Mouse (Mus musculus) midbrain, embryonic 11.5 days (tissue): Measurements from ENCODE around the gene Mapk12. TPM values are rescaled to one million over a fixed set of nuclear protein-coding genes. Genes with fewer than 3 reads are reported as not detected.

Source experiments
- ATAC-seq: fragments of 200-750 bp; cut with Nextera tagmentation; 2 replicates; pipeline ENCODE4 v1.8.0; 2017; ENCODE audit warnings: moderate TSS enrichment, moderate library complexity; ENCODE audit not compliant: low FRiP score
- DNase-seq: peaks from one replicate; pipeline ENCODE4 v3.0.0; 2015; ENCODE audit warnings: low spot score; ENCODE audit errors: missing footprints
- H3K27ac ChIP-seq: fragments of 300-500 bp; sonication (generic); 2 replicates; pipeline ENCODE4 v1.5.1; 2014; ENCODE audit warnings: low read depth, low read length
- H3K27me3 ChIP-seq: fragments of 300-500 bp; sonication (generic); 2 replicates; pipeline ENCODE4 v1.6.1; 2014; ENCODE audit warnings: mild to moderate bottlenecking, low read length, moderate library complexity, mixed read lengths; ENCODE audit not compliant: control insufficient read depth, insufficient read depth
- H3K36me3 ChIP-seq: fragments of 300-500 bp; sonication (generic); 2 replicates; pipeline ENCODE4 v1.6.1; 2014; ENCODE audit warnings: mild to moderate bottlenecking, low read length, moderate library complexity, mixed read lengths; ENCODE audit not compliant: control insufficient read depth, insufficient read depth
- H3K4me1 ChIP-seq: fragments of 300-500 bp; sonication (generic); 2 replicates; pipeline ENCODE4 v1.6.1; 2014; ENCODE audit warnings: low read length; ENCODE audit not compliant: control insufficient read depth, insufficient read depth
- H3K4me2 ChIP-seq: fragments of 300-500 bp; sonication (generic); 2 replicates; pipeline ENCODE4 v1.6.1; 2014; ENCODE audit warnings: mild to moderate bottlenecking, moderate library complexity
- H3K4me3 ChIP-seq: fragments of 300-500 bp; sonication (generic); 2 replicates; pipeline ENCODE4 v1.5.1; 2014; ENCODE audit warnings: low read depth, low read length
- H3K9ac ChIP-seq: fragments of 300-500 bp; sonication (generic); 2 replicates; pipeline ENCODE4 v1.6.1; 2014; ENCODE audit warnings: low read length
- H3K9me3 ChIP-seq: fragments of 300-500 bp; sonication (generic); 2 replicates; pipeline ENCODE4 v1.6.1; 2016; ENCODE audit warnings: low read length; ENCODE audit not compliant: control insufficient read depth
- WGBS: fragments of 180-500 bp; shearing (Covaris S2); extraction: QIAGEN DNeasy Blood & Tissue Kit; methylation state at CpG from one replicate; pipeline ENCODE4 v1.1.7; 2014; 5-methylcytosine and 5-hydroxymethylcytosine counted together
- polyA plus RNA-seq: library from polyadenylated mRNA; unstranded; fragments of >200 nt; fragmentation: Nextera tagmentation; extraction: Ambion mirVana; gene quantifications from 2 replicates; pipeline ENCODE4 v1.2.1, GENCODE M21; 2014

Mapk12 gene
- polyA plus RNA-seq, 1 experiment from 2014 or later = 27.0 TPM

DNA sequence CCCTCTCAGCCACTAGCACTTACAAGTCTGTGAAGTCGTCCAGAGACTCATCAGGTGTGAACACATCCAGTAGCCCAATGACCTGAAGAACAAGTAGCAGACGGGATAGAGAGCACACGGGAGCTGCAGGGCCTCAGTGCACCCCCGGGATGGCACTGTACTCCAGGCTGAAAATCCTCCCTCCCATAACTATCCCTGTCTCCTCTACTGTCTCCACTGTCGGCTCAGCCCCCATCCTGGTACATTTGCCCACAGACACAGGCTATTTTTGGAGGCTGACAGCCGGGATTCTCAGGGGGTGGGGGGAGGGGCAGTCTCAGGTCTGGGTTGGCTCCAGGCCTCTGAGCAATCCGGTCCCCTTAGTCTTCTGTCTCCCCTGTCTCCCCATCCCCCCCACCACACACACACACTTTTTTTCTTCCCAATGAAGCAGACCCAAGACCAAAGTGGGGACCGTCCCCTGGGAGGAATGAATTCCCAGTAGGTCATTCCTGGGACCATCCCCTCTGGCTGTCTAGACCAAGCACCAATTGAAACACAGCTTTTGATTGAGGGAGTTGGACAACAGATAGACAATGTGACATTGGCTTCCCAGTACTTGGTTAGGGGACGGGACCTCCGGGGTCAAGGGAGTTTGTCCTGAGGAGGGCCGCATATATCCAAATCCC lies 3.0 kb downstream of the Mapk12 start:
- no peaks in the 10 kb centered on the region; the same call in 1 of the 2 replicates for H3K27me3 ChIP-seq
- WGBS = 82% methylated on average over 11 of the region's 11 CpGs
- ATAC-seq (no peak), DNase-seq (peak; percentile 73)
- H3K4me3 ChIP-seq = no peak overlapping the region
- no peak overlapping the region for H3K4me2 ChIP-seq
- no peak overlapping the region for H3K9ac ChIP-seq
- peaks cover 19% of the 10 kb centered on the region for H3K4me1 ChIP-seq
- H3K27ac ChIP-seq = no peak overlapping the region
- no peaks in the 10 kb centered on the region for H3K9me3 ChIP-seq
- no peaks in the 10 kb centered on the region for H3K36me3 ChIP-seq

DNA sequence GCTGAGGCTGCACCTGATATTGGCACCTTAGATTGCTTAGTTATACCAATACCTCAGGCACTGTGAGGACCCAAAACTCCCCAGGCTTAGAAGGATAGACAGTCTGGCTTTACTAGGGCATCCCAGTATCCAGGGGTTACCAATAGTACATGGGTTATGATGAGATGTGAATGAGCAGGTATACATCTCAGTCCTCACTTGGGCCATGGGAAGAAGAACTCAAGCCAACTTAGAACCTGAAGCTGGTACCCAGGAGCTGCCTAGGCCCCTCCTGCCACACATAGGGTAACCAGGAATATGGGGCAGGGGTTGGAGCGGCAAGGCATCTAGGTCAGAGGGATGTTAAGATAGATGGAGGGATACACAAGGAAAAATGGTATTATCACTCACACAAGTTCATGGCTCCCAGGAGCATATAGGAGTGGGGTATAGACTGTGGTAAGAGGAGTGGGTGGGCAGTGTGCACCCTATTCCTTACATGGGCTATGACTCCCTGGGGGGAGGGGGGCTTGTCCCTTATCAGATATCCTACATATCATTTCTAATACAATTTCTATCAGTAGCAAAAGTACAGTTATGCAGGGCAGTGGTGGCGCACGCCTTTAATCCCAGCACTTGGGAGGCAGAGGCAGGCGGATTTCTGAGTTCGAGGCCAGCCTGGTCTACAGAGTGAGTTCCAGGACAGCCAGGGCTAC lies 3.9 kb downstream of the Mapk12 start:
- WGBS = 95% methylated on average over 5 of the region's 5 CpGs
- Histone ChIP-seq H3K27me3 (no peaks in the 10 kb centered on the region; the same call in 1 of the 2 replicates), H3K9ac (no peak overlapping the region), H3K9me3 (no peaks in the 10 kb centered on the region), H3K4me3 (no peak overlapping the region), H3K27ac (no peak overlapping the region), H3K4me1 (peaks cover 19% of the 10 kb centered on the region), H3K36me3 (no peaks in the 10 kb centered on the region), H3K4me2 (no peak overlapping the region)
- ATAC-seq (no peak), DNase-seq (peak; percentile 72)

DNA sequence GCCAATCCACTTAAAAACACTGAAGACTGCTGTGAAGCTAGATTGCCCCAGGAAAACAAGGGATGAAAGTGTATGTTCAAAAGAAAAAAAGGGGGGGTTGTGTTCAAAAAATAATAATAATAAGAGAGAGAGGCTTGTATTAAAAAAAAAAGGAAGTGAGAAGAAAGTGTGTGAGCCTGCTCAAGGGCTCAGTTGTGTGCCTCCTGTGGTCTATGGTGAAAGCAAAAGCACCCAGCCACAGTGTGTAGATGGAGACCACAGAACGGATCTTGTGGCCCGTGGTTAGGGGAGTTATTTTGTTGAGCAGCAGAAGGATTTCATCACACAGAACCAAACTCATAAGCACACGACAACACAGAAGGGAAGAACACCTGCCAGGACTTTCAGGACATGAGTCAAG lies 9.2 kb downstream of the Mapk12 start:
- Histone ChIP-seq H3K27me3 (no peaks in the 10 kb centered on the region), H3K9me3 (no peaks in the 10 kb centered on the region), H3K36me3 (peaks cover 3% of the 10 kb centered on the region; the same call in 1 of the 2 replicates), H3K4me2 (no peak overlapping the region), H3K27ac (no peak overlapping the region), H3K4me3 (no peak overlapping the region), H3K9ac (no peak overlapping the region), H3K4me1 (peaks cover 11% of the 10 kb centered on the region)
- WGBS = 83% methylated on average over 3 of the region's 3 CpGs
- DNase-seq = no peak
- ATAC-seq = no peak

DNA sequence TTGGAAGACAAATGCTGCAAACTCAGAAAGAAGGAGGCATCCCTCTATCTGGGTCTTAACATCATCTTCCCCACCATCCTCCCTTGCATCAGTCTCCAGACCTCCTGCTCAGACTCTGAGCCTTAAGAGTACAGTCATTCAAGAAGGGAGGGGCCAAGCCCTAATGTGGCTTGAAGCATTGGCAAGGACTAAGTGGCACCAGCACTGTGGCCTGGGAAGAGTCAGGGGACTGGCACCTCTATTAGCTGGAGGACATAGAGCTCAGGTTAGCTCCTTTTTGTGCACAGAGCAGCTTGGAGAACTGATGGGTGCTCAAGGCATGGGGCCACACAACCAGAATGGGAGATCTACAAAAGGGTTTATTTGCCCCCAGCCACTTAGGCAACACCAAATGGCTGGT lies 10.3 kb downstream of the Mapk12 start:
- Histone ChIP-seq H3K36me3 (peaks cover 3% of the 10 kb centered on the region; the same call in 1 of the 2 replicates), H3K4me1 (peaks cover 11% of the 10 kb centered on the region)
- no peak for ATAC-seq

DNA sequence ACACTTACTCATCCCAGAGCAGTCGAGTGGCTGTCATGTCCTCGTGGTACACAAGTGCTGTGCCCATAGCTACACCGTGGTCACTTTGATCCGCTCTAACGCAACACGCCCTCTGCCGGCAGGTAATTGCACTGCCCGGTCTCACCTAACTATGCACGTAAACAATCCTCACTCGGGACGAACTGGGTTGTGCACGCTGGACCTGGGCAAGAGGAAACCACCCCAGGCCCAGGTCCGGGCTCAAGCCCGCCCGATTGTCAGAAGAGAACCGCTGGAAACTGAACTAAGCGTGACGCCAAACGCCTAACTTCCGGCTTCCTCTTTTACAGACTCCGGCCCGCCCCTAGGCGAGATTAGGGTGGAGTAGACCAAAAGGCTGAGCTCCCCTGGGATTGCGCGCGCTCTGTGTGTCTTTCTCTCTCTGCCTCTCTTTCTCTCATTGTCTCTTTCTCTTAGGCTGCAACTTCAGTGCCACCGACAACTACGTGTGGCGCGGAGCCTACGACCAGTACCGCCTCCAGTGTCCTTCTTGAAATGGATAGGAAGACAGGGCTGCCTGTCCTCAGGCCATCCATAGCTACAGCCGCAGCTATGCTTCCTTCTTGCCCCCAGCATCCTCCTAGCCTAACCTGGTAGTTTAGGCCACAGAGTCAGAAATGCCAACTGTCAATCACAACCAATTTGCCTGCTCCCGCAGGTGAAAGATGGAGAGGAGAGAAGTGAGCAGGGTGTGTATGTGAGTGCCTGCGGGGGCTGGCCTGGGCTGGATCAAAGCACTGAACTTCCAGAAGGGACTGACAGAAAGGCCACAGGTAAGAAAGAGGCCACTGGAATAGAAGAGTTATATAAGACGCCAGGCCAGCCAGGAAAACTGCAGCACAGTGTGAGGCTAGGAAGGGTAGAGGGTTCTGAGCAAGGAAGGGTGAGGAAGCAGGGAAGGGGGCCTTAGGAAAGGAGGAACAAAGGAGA lies 11.8 kb downstream of the Mapk12 start, which contains the start of gene Hdac10:
Gene Hdac10 (minus strand): TSS at position 319 of the 969 bp plus-strand sequence.
- DNase-seq (peak; percentile 98), ATAC-seq (peak; percentile 90)
- Histone ChIP-seq H3K9me3 (no peaks in the 10 kb centered on the region), H3K27ac (peak within 1 kb of the TSS; percentile 42), H3K4me1 (peaks cover 14% of the 10 kb centered on the region), H3K27me3 (no peaks in the 10 kb centered on the region), H3K9ac (peak within 1 kb of the TSS; percentile 68), H3K4me3 (peak within 1 kb of the TSS; percentile 55), H3K36me3 (peaks cover 3% of the 10 kb centered on the region; the same call in 1 of the 2 replicates), H3K4me2 (peak within 1 kb of the TSS; percentile 74)
- 4% methylated on average over 36 of the region's 36 CpGs for WGBS

More for the DNA sequence above, 10.3 kb downstream of the Mapk12 start:
- DNase-seq = peak; percentile 60
- Histone ChIP-seq H3K4me2 (no peak overlapping the region), H3K9me3 (no peaks in the 10 kb centered on the region), H3K27ac (no peak overlapping the region), H3K27me3 (no peaks in the 10 kb centered on the region), H3K4me3 (no peak overlapping the region), H3K9ac (no peak overlapping the region)

DNA sequence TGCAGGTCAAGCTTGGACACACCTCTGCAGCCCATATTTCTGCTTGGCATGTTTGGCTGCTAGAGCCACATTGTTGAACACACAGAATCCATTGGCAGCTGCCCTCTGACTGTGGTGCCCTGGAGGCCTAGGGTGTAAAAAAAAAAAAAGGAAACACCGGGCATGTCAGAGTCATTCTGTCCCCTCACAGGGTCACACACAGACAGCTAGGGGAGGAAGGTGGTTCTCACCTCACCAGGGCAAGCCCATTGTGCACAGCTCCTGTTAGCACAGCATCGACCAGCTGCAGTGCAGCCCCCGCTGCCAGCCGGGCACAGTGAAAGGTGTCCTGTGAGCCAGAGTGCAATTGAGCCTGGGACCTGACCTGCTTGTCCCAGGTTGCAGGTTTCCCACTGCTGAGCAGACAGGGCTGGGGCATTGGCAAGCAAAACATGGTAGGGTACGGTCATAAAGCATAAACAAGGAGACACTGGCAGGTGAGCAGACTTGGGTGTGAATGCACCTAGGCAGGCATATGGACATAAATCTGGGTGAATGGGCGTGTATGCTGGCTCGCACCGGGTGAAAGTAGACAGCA lies 13.1 kb downstream of the Mapk12 start:
- peak overlapping the region; percentile 55; the same call in 1 of the 2 replicates for H3K4me3 ChIP-seq
- DNase-seq (no peak), ATAC-seq (no peak)
- H3K9ac ChIP-seq = peak overlapping the region; percentile 68
- H3K36me3 ChIP-seq = peaks cover 3% of the 10 kb centered on the region; the same call in 1 of the 2 replicates
- H3K4me2 ChIP-seq = peak overlapping the region; percentile 74
- 88% methylated on average over 8 of the region's 8 CpGs for WGBS
- H3K27ac ChIP-seq = no peak overlapping the region
- no peaks in the 10 kb centered on the region for H3K9me3 ChIP-seq
- H3K27me3 ChIP-seq = no peaks in the 10 kb centered on the region
- H3K4me1 ChIP-seq = peaks cover 18% of the 10 kb centered on the region

DNA sequence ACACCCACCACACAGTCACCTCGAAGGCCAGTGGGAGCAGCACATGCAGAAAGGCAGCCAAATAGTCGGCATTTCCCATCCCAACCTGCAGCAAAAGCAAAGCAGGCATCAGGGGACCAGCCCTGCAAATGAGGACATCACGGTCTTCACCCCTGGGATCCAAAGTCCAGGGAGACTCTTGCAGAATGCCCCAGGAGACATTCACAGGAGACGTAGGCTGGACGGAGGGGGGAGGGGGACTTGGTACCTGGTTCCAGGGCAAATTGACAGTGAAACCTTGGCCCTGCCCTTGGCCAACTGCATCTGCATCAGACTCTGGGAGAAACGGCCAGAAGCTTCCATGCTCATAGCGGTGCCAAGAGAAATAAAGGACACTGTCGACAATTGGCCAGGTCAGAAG lies 13.9 kb downstream of the Mapk12 start:
- Histone ChIP-seq H3K4me2 (no peak overlapping the region), H3K27ac (no peak overlapping the region), H3K4me3 (no peak overlapping the region), H3K27me3 (no peaks in the 10 kb centered on the region), H3K9me3 (no peaks in the 10 kb centered on the region), H3K9ac (no peak overlapping the region), H3K36me3 (peaks cover 3% of the 10 kb centered on the region; the same call in 1 of the 2 replicates), H3K4me1 (peaks cover 26% of the 10 kb centered on the region)
- no peak for DNase-seq
- ATAC-seq = no peak
- WGBS = 90% methylated on average over 8 of the region's 8 CpGs

DNA sequence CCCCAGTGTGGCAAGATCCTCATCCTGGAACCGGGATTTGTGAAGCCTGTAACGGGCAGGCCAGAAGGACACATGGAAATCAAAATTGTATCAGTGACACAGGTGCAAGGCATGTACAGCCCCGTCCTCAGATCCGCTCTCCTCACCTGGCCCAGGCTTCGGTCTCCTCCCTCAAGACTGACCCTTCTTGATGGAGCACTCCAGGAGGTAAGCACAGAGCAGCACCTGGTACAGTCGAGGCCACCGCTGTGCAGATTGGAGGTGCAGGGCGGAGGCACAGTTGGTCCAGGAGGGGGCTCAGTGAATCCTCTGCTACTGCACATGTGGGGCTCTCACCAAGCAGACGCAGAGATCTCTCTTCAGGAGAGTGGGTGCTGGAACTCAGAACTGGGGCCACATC lies 15.2 kb downstream of the Mapk12 start:
- 92% methylated on average over 9 of the region's 9 CpGs for WGBS
- Histone ChIP-seq H3K27me3 (no peaks in the 10 kb centered on the region), H3K27ac (no peak overlapping the region), H3K9ac (no peak overlapping the region), H3K4me3 (no peak overlapping the region), H3K4me2 (no peak overlapping the region), H3K4me1 (peaks cover 36% of the 10 kb centered on the region), H3K36me3 (no peaks in the 10 kb centered on the region), H3K9me3 (no peaks in the 10 kb centered on the region)
- DNase-seq = peak; percentile 64
- ATAC-seq = no peak
